Mouse (Mus musculus): ENCODE results near the gene Zbtb8os. TPM values are rescaled to one million over a fixed set of nuclear protein-coding genes. Genes with fewer than 3 reads are reported as not detected.

The Zbtb8os gene
- polyA plus RNA-seq, 2 experiments = 22.3 to 33.2 TPM

DNA sequence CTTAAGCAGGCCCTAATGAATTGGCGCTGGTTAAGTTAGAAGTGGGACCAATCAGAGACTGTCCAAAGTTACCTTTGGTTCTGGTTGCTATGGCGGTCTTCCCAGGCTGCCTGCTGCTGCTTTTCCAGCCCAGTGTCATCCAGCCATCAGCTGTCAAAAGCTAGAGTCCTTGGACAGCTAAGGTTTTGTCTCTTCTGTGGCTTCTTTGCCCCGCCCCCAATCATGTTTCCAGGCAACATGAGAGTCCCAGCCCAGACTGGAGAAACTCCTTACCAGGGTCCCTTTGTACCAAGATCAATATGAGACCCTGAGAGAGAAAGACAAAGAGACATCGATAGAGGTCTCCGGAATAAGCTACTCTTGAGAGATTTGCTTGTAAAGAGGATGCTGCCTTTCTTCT lies 52.9 kb downstream of the Zbtb8os start:
- ATAC-seq (ENCODE audit: insufficient read depth) (no peak), DNase-seq (ENCODE audit: low read depth in 3 of 3, low spot score in 3 of 3) (no peak)
- no peaks in the 10 kb centered on the region for H3K27me3 ChIP-seq (ENCODE audit: control insufficient read depth, insufficient read depth, low read length)
- no peaks in the 10 kb centered on the region for H3K36me3 ChIP-seq (replicated peaks; ENCODE audit: control insufficient read depth, insufficient read depth, low read depth)
- no peak overlapping the region for H3K4me2 ChIP-seq (ENCODE audit: low read depth)
- no peak overlapping the region for H3K4me3 ChIP-seq (ENCODE audit: insufficient read depth in 1 of 2, low read depth in 2 of 2, low read length in 2 of 2)
- no peak for TF ChIP-seq CTCF (IDR thresholded peaks at IDR 0.05; ENCODE audit: low read depth)
- H3K9me3 ChIP-seq (ENCODE audit: control insufficient read depth, low read length) = no peaks in the 10 kb centered on the region
- H3K27ac ChIP-seq = no peak overlapping the region
- no peak overlapping the region for H3K9ac ChIP-seq (replicated peaks)
- 76% methylated on average over 5 of the region's 5 CpGs for WGBS (ENCODE audit: insufficient replicate concordance)
- H3K4me1 ChIP-seq (replicated peaks; ENCODE audit: control insufficient read depth in 2 of 2, insufficient read depth in 2 of 2, low read length in 1 of 2) = peaks cover 13 to 21% of the 10 kb centered on the region in 2 experiments

DNA sequence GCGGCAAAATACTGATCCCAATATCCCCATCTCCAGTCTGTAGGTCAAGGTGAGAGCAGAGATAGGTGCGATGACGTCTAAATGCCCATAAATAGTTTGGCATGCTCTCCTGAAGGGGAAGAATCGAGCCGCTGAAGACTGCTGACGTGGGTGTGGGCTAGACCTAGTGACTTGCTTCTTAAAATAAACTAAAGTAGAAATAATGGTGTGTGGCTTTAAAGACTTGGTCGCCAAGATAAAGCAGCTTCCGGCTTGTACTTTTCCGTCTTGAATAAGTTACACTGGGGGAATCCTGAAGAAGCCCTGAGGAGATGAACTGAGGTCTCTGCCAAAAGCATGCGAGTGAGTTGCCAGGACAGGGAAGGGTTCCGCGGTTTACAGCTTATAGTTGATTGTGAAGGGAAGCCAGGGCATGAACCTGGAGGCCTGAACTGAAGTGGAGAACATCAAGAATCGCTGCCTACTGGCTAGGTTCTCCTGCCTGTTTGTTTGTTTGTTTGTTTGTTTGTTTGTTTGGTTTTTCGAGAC lies 54.8 kb downstream of the Zbtb8os start:
- no peak for TF ChIP-seq EP300 (IDR thresholded peaks at IDR 0.05; ENCODE audit: low read depth)
- no peak for TF ChIP-seq CTCF (IDR thresholded peaks at IDR 0.05; ENCODE audit: low read depth)
- H3K4me1 ChIP-seq (replicated peaks; ENCODE audit: control insufficient read depth in 2 of 2, insufficient read depth in 2 of 2, low read length in 1 of 2) = peaks cover 13 to 15% of the 10 kb centered on the region in 2 experiments
- H3K4me2 ChIP-seq (ENCODE audit: low read depth) = no peak overlapping the region
- WGBS (ENCODE audit: insufficient replicate concordance) = 55% methylated on average over 14 of the region's 14 CpGs
- DNase-seq (ENCODE audit: low read depth in 3 of 3, low spot score in 3 of 3) (no peak), ATAC-seq (ENCODE audit: insufficient read depth) (no peak)
- H3K36me3 ChIP-seq (replicated peaks; ENCODE audit: control insufficient read depth, insufficient read depth, low read depth) = no peaks in the 10 kb centered on the region
- H3K9me3 ChIP-seq (ENCODE audit: control insufficient read depth, low read length) = no peaks in the 10 kb centered on the region
- no peaks in the 10 kb centered on the region for H3K27me3 ChIP-seq (ENCODE audit: control insufficient read depth, insufficient read depth, low read length)
- no peak overlapping the region for H3K27ac ChIP-seq
- no peak overlapping the region for H3K4me3 ChIP-seq (ENCODE audit: insufficient read depth in 1 of 2, low read depth in 2 of 2, low read length in 2 of 2)
- no peak overlapping the region for H3K9ac ChIP-seq (replicated peaks)

DNA sequence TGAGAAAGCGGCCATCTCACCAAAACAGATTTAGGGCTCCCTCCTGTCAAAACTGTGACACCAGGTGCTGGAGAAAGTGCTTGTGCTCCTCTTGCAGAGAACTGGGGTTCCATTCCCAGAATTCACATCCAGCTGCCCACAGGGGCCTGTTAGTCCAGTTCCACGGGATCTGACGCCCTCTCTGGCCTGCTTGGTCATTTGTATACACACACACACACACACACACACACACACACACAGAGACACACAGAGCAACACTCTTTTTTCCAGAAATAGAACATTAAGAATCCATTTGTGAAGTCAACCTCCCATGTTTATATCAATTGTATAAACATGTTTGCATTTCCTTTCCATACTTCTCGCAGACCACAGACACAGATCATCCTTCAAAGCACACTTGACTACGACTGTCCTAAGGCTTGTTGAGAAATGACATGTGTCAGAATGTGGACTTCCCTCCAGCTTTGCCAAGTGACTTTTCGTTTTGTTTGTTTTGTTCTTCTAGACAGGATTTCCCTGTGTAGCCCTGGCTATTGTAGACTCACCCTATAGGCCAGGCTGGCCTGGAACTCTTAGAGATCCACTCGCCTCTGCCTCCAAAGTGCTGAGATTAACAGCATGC lies 55.6 kb downstream of the Zbtb8os start:
- H3K27ac ChIP-seq = no peak overlapping the region
- H3K4me3 ChIP-seq (ENCODE audit: insufficient read depth in 1 of 2, low read depth in 2 of 2, low read length in 2 of 2) = no peak overlapping the region
- no peak overlapping the region for H3K4me2 ChIP-seq (ENCODE audit: low read depth)
- peaks cover 7 to 8% of the 10 kb centered on the region in 2 experiments for H3K4me1 ChIP-seq (replicated peaks; ENCODE audit: control insufficient read depth in 2 of 2, insufficient read depth in 2 of 2, low read length in 1 of 2)
- H3K27me3 ChIP-seq (ENCODE audit: control insufficient read depth, insufficient read depth, low read length) = no peaks in the 10 kb centered on the region
- DNase-seq (ENCODE audit: low read depth in 3 of 3, low spot score in 3 of 3) = no peak
- H3K36me3 ChIP-seq (replicated peaks; ENCODE audit: control insufficient read depth, insufficient read depth, low read depth) = no peaks in the 10 kb centered on the region
- no peaks in the 10 kb centered on the region for H3K9me3 ChIP-seq (ENCODE audit: control insufficient read depth, low read length)
- no peak overlapping the region for H3K9ac ChIP-seq (replicated peaks)
- whole genome bisulfite sequencing (ENCODE audit: insufficient replicate concordance) = 71% methylated on average over 7 of the region's 7 CpGs
- no peak for ATAC-seq (ENCODE audit: insufficient read depth)
- TF ChIP-seq CTCF (IDR thresholded peaks at IDR 0.05; ENCODE audit: low read depth) = no peak
- TF ChIP-seq EP300 (IDR thresholded peaks at IDR 0.05; ENCODE audit: low read depth) = no peak

DNA sequence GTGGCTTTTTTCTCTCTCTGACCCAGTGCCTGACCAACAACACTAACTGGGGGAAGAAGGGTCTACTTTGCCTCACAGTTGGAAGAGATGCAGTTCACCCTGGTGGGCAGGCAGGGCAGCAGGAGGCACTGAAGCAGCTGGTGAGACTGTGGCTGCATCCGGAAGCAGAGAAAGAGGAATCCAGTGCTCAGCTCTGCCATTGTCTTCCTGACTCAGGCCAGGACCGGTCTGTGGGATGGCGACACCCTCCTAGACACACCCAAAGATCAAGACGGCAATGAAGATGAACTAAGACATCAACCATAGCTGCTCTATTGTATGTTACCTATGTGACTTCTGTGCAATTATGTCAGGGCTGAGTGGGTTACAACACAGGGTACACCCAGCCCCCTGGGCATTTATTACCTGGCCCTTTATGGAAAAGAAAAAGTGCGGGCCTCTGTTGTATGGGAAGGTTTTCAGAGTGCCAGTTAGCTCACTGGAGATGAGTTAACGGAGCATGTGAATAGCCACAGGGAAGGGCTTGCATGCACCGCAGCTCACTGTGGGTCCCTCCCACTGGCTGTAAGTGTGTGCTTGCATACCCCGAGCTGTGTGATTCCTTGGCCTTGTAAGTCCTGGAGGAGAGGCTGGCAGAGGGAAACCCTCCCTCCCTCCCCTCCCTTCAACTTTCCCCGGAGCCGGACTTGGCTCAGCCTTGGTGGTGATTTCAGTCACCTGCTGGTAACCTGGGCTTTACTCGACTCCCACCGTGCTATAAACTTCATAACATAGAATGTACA lies 58.8 kb downstream of the Zbtb8os start:
- 49% methylated on average over 12 of the region's 12 CpGs for WGBS (ENCODE audit: insufficient replicate concordance)
- no peaks in the 10 kb centered on the region for H3K4me1 ChIP-seq (replicated peaks; ENCODE audit: control insufficient read depth in 2 of 2, insufficient read depth in 2 of 2, low read length in 1 of 2)
- no peak for ATAC-seq (ENCODE audit: insufficient read depth)

DNA sequence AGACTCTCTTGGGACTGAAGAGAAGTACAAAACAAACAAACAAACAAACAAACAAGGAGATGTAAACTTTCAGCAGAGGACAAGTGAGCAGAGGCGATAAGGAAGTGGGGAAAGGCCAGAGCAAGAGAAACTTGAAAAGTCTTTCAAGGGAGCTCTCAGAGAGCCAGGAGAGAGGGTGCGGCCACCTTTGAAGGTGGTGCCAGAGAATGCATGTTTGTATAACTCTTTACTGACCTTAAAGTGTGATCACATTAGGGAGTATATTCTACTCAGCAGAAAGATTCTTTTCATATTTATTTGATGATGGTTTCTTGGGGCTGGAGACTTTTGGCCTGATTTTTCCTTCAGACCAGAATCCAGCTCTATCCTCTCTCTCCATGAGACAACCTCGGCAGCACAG lies 61.5 kb downstream of the Zbtb8os start:
- no peak overlapping the region for H3K9ac ChIP-seq (replicated peaks)
- no peak for DNase-seq (ENCODE audit: low read depth in 3 of 3, low spot score in 3 of 3)
- WGBS (ENCODE audit: insufficient replicate concordance) = 79% methylated on average over 3 of the region's 3 CpGs

More for the DNA sequence above, 58.8 kb downstream of the Zbtb8os start:
- no peak overlapping the region for H3K4me2 ChIP-seq (ENCODE audit: low read depth)
- no peaks in the 10 kb centered on the region for H3K9me3 ChIP-seq (ENCODE audit: control insufficient read depth, low read length)
- H3K27me3 ChIP-seq (ENCODE audit: control insufficient read depth, insufficient read depth, low read length) = no peaks in the 10 kb centered on the region
- no peak overlapping the region for H3K4me3 ChIP-seq (ENCODE audit: insufficient read depth in 1 of 2, low read depth in 2 of 2, low read length in 2 of 2)
- no peak overlapping the region for H3K9ac ChIP-seq (replicated peaks)
- H3K36me3 ChIP-seq (replicated peaks; ENCODE audit: control insufficient read depth, insufficient read depth, low read depth) = no peaks in the 10 kb centered on the region
- DNase-seq (ENCODE audit: low read depth in 3 of 3, low spot score in 3 of 3) = no peak
- H3K27ac ChIP-seq = no peak overlapping the region
- TF ChIP-seq EP300 (IDR thresholded peaks at IDR 0.05; ENCODE audit: low read depth) = no peak
- TF ChIP-seq CTCF (IDR thresholded peaks at IDR 0.05; ENCODE audit: low read depth) = no peak

More for the DNA sequence above, 61.5 kb downstream of the Zbtb8os start:
- H3K4me2 ChIP-seq (ENCODE audit: low read depth) = no peak overlapping the region
- no peak overlapping the region for H3K27ac ChIP-seq
- no peaks in the 10 kb centered on the region for H3K27me3 ChIP-seq (ENCODE audit: control insufficient read depth, insufficient read depth, low read length)
- H3K36me3 ChIP-seq (replicated peaks; ENCODE audit: control insufficient read depth, insufficient read depth, low read depth) = no peaks in the 10 kb centered on the region
- H3K4me1 ChIP-seq (replicated peaks; ENCODE audit: control insufficient read depth in 2 of 2, insufficient read depth in 2 of 2, low read length in 1 of 2) = no peaks in the 10 kb centered on the region
- TF ChIP-seq EP300 (IDR thresholded peaks at IDR 0.05; ENCODE audit: low read depth) = no peak
- TF ChIP-seq CTCF (IDR thresholded peaks at IDR 0.05; ENCODE audit: low read depth) = no peak
- no peaks in the 10 kb centered on the region for H3K9me3 ChIP-seq (ENCODE audit: control insufficient read depth, low read length)
- ATAC-seq (ENCODE audit: insufficient read depth) = no peak
- H3K4me3 ChIP-seq (ENCODE audit: insufficient read depth in 1 of 2, low read depth in 2 of 2, low read length in 2 of 2) = no peak overlapping the region

Data from liver, embryonic 14.5 days (tissue).